Mouse (Mus musculus) stomach, postnatal 0 days (tissue): Measurements from ENCODE around the gene Acads.

Source experiments
- CTCF ChIP-seq: IDR thresholded peaks from 2 replicates; pipeline ENCODE4 v1.5.1; 2016; ENCODE audit warnings: antibody characterized with exemption, low read depth, mild to moderate bottlenecking, moderate library complexity
- EP300 ChIP-seq: optimal IDR thresholded peaks from 2 replicates; pipeline ENCODE3; 2016; ENCODE audit warnings: antibody characterized with exemption

GRCm38 (mm10) chr5:115145253-115145968 lies 26.3 kb upstream of the Acads start:
- TF ChIP-seq EP300 (no peak), CTCF (no peak)
